Mouse (Mus musculus): ENCODE measurements around the gene Psmd7.
"Not testable (repeated sequence)": the region's sequence is repeated elsewhere in the genome, so short reads cannot be mapped to it uniquely, and the experiment has no call there.

The Psmd7 gene

GRCm38 (mm10) chr8:107587995-107588780 lies at the start of gene Psmd7:
TSS of gene Psmd7 (minus strand) at chr8:107588464.
- DNase-seq (ENCODE audit: inconsistent ontology term) = peak; percentile 94

- no peak for DNase-seq (ENCODE audit: inconsistent ontology term)
These were observed 45.5 kb upstream of the Psmd7 start for GRCm38 (mm10) chr8:107633734-107634133.

GRCm38 (mm10) chr8:107629701-107630100 lies 41.4 kb upstream of the Psmd7 start:
- DNase-seq (ENCODE audit: inconsistent ontology term) = no peak

- no peak for DNase-seq (ENCODE audit: inconsistent ontology term)
These were observed 40.4 kb upstream of the Psmd7 start for GRCm38 (mm10) chr8:107628501-107629149.

GRCm38 (mm10) chr8:107627881-107628280 lies 39.6 kb upstream of the Psmd7 start:
- DNase-seq (ENCODE audit: inconsistent ontology term) = no peak

- not testable (repeated sequence) for DNase-seq (ENCODE audit: inconsistent ontology term)
These were observed 36.0 kb upstream of the Psmd7 start for GRCm38 (mm10) chr8:107624301-107624700.

- no peak for DNase-seq (ENCODE audit: inconsistent ontology term)
These were observed 33.8 kb upstream of the Psmd7 start for GRCm38 (mm10) chr8:107621930-107622623.

GRCm38 (mm10) chr8:107621136-107621535 lies 32.9 kb upstream of the Psmd7 start:
- peak; percentile 53 for DNase-seq (ENCODE audit: inconsistent ontology term)

- no peak for DNase-seq (ENCODE audit: inconsistent ontology term)
These were observed 30.2 kb upstream of the Psmd7 start for GRCm38 (mm10) chr8:107618499-107618898.

GRCm38 (mm10) chr8:107613411-107613810 lies 25.1 kb upstream of the Psmd7 start:
- DNase-seq (ENCODE audit: inconsistent ontology term) = no peak

- no peak for DNase-seq (ENCODE audit: inconsistent ontology term)
These were observed 22.6 kb upstream of the Psmd7 start for GRCm38 (mm10) chr8:107610845-107611244.

- DNase-seq (ENCODE audit: inconsistent ontology term) = no peak
These were observed 20.5 kb upstream of the Psmd7 start for GRCm38 (mm10) chr8:107608751-107609150.

- DNase-seq (ENCODE audit: inconsistent ontology term) = peak; percentile 22
These were observed 14.8 kb upstream of the Psmd7 start for GRCm38 (mm10) chr8:107603026-107603425.

GRCm38 (mm10) chr8:107599691-107600090 lies 11.4 kb upstream of the Psmd7 start:
- no peak for DNase-seq (ENCODE audit: inconsistent ontology term)

- no peak for DNase-seq (ENCODE audit: inconsistent ontology term)
These were observed 9.5 kb upstream of the Psmd7 start for GRCm38 (mm10) chr8:107597731-107598130.

- DNase-seq (ENCODE audit: inconsistent ontology term) = no peak
These were observed 6.6 kb upstream of the Psmd7 start for GRCm38 (mm10) chr8:107594817-107595216.

GRCm38 (mm10) chr8:107593967-107594729 lies 5.9 kb upstream of the Psmd7 start:
- no peak for DNase-seq (ENCODE audit: inconsistent ontology term)

GRCm38 (mm10) chr8:107587429-107587994 lies 752 bp downstream of the Psmd7 start:
- no peak for DNase-seq (ENCODE audit: inconsistent ontology term)

- DNase-seq (ENCODE audit: inconsistent ontology term) = no peak
These were observed 6.1 kb downstream of the Psmd7 start for GRCm38 (mm10) chr8:107582136-107582535.

GRCm38 (mm10) chr8:107581536-107581935 lies 6.7 kb downstream of the Psmd7 start:
- DNase-seq (ENCODE audit: inconsistent ontology term) = no peak

GRCm38 (mm10) chr8:107580879-107581278 lies 7.4 kb downstream of the Psmd7 start:
- DNase-seq (ENCODE audit: inconsistent ontology term) = no peak
